Mouse (Mus musculus): ENCODE data around the gene Ntrk1. TPM values are rescaled to one million over a fixed set of nuclear protein-coding genes. Genes with fewer than 3 reads are reported as not detected.

Ntrk1 gene
- total and polyA plus RNA-seq, 3 experiments: 0.47 to 1.6 (median 0.55) TPM

DNA sequence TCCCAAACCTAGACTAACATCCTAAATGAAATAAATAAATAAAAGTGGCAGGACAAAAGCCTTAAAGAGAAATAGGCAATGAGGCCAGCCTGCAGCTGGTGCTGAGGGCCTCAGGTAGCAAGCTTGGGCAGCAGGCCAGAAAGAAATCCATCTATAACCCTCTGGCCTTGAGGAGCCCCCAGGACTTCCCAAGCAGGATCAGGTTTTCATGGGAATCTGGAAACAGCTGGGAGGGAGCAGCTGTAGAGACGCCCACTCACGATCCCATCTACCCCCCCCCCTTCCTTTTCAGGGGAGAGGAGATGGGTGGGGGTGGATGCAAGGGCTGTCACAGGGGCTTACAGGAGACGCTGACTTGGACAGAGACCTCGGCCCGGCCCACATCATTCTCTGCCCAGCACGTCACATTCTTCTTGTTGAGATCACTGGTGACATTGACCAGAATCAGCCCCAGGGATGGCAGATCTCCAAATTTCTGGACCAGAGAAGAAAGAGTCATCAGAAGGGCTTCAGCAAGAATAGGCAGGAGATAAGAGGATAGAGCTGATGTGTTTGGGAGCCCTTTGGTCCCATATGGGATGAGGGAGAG, 9.2 kb downstream of the Ntrk1 start:
- Histone ChIP-seq H3K27ac (ENCODE audit: insufficient read depth, low read depth) (no peak overlapping the region), H3K9me3 (replicated peaks; ENCODE audit: low read length) (no peaks in the 10 kb centered on the region), H3K4me1 (ENCODE audit: control insufficient read depth in 1 of 2, insufficient read depth in 2 of 2) (peaks cover 7 to 24% of the 10 kb centered on the region in 2 experiments), H3K9ac (ENCODE audit: insufficient read depth, low read depth) (no peak overlapping the region), H3K36me3 (replicated peaks in 1 of 2; ENCODE audit: control insufficient read depth in 1 of 2, insufficient read depth in 1 of 2, low read length in 1 of 2) (no peaks in the 10 kb centered on the region), H3K4me2 (ENCODE audit: insufficient read depth, low read depth, poor library complexity, severe bottlenecking) (no peak overlapping the region), H3K4me3 (replicated peaks in 1 of 3; ENCODE audit: low read depth in 2 of 3, low read length in 2 of 3, poor library complexity in 1 of 3) (no peak overlapping the region), H3K27me3 (replicated peaks) (peaks cover 93% of the 10 kb centered on the region), H3K79me2 (replicated peaks; ENCODE audit: control insufficient read depth, extremely low read depth, insufficient read depth, poor library complexity, severe bottlenecking) (no peaks in the 10 kb centered on the region)
- TF ChIP-seq KAT2A (IDR thresholded peaks at IDR 0.05; ENCODE audit: insufficient replicate concordance, low read length) (no peak), TCF12 (IDR thresholded peaks at IDR 0.05; ENCODE audit: low read depth, low read length) (no peak), HCFC1 (IDR thresholded peaks at IDR 0.05; ENCODE audit: low read depth, low read length) (no peak), MAX (IDR thresholded peaks at IDR 0.05; ENCODE audit: low read length) (no peak), MEF2A (IDR thresholded peaks at IDR 0.05; ENCODE audit: borderline replicate concordance, low read depth, low read length) (no peak), SIN3A (IDR thresholded peaks at IDR 0.05; ENCODE audit: low read length) (no peak), MXI1 (IDR thresholded peaks at IDR 0.05; ENCODE audit: low read depth, low read length) (no peak), NELFE (IDR thresholded peaks at IDR 0.05; ENCODE audit: low read depth, low read length) (no peak), USF1 (IDR thresholded peaks at IDR 0.05; ENCODE audit: low read depth, low read length) (no peak), JUND (conservative IDR thresholded peaks at IDR 0.05; ENCODE audit: low read depth, low read length) (no peak)
- in situ Hi-C loops (cut with MboI; ENCODE audit: low pct_ligation_motif_present, low pct_unique_long_range_greater_than_20kb, low sequenced_read_pairs) (no loop called here), dilution Hi-C loops (cut with MboI; ENCODE audit: extremely low pct_ligation_motif_present, extremely low pct_unique_long_range_greater_than_20kb, low sequenced_read_pairs) (no loop called here)
- DNase-seq (ENCODE audit: extremely low read depth): no peak

DNA sequence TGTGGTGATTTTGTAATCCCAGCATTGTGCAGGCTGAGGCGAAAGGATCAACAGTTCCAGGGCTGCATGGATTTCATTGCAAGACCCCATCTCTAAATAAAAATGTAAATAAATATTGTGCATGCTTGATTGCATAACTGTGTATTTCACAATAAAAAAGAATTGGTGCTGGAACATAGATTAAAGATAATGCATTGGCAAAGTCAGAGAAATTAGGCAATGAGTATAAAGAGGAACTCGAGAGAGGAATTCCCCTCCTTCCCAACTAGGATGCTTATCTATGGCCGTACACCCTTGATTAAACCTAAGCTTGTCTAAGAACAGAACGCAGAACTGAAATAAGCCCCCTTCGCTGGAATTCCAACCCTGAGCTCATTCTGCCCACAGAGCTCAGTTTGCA, 9.8 kb downstream of the Ntrk1 start:
- Histone ChIP-seq H3K36me3 (replicated peaks in 1 of 2; ENCODE audit: control insufficient read depth in 1 of 2, insufficient read depth in 1 of 2, low read length in 1 of 2) (no peaks in the 10 kb centered on the region), H3K9ac (ENCODE audit: insufficient read depth, low read depth) (no peak overlapping the region), H3K4me2 (ENCODE audit: insufficient read depth, low read depth, poor library complexity, severe bottlenecking) (no peak overlapping the region), H3K79me2 (replicated peaks; ENCODE audit: control insufficient read depth, extremely low read depth, insufficient read depth, poor library complexity, severe bottlenecking) (no peaks in the 10 kb centered on the region), H3K27me3 (replicated peaks) (peaks cover 93% of the 10 kb centered on the region), H3K9me3 (replicated peaks; ENCODE audit: low read length) (no peaks in the 10 kb centered on the region), H3K4me1 (ENCODE audit: control insufficient read depth in 1 of 2, insufficient read depth in 2 of 2) (peaks cover 7 to 23% of the 10 kb centered on the region in 2 experiments), H3K4me3 (replicated peaks in 1 of 3; ENCODE audit: low read depth in 2 of 3, low read length in 2 of 3, poor library complexity in 1 of 3) (no peak overlapping the region), H3K27ac (ENCODE audit: insufficient read depth, low read depth) (no peak overlapping the region)
- dilution Hi-C loops (cut with MboI; ENCODE audit: extremely low pct_ligation_motif_present, extremely low pct_unique_long_range_greater_than_20kb, low sequenced_read_pairs): no loop called here
- no peak for DNase-seq (ENCODE audit: extremely low read depth)
- in situ Hi-C loops (cut with MboI; ENCODE audit: low pct_ligation_motif_present, low pct_unique_long_range_greater_than_20kb, low sequenced_read_pairs): no loop called here
- TF ChIP-seq POLR2AphosphoS2 (IDR thresholded peaks at IDR 0.05; ENCODE audit: low read depth, low read length) (no peak), UBTF (IDR thresholded peaks at IDR 0.05; ENCODE audit: low read depth, low read length) (no peak), CTCF (conservative IDR thresholded peaks at IDR 0.05 in 1 of 2, IDR thresholded peaks at IDR 0.05 in 1 of 2; ENCODE audit: low read depth in 2 of 2, low read length in 2 of 2) (no peak), MEF2A (IDR thresholded peaks at IDR 0.05; ENCODE audit: borderline replicate concordance, low read depth, low read length) (no peak), USF1 (IDR thresholded peaks at IDR 0.05; ENCODE audit: low read depth, low read length) (no peak), CHD2 (IDR thresholded peaks at IDR 0.05; ENCODE audit: low read length) (no peak), SIN3A (IDR thresholded peaks at IDR 0.05; ENCODE audit: low read length) (no peak), ZNF384 (IDR thresholded peaks at IDR 0.05; ENCODE audit: low read depth, low read length) (no peak), JUND (conservative IDR thresholded peaks at IDR 0.05; ENCODE audit: low read depth, low read length) (no peak), E2F4 (IDR thresholded peaks at IDR 0.05; ENCODE audit: insufficient replicate concordance, low read depth, low read length) (no peak), HCFC1 (IDR thresholded peaks at IDR 0.05; ENCODE audit: low read depth, low read length) (no peak), MAZ (IDR thresholded peaks at IDR 0.05; ENCODE audit: low read depth, low read length) (no peak), MYC (IDR thresholded peaks at IDR 0.05; ENCODE audit: low read depth, low read length) (no peak), MXI1 (IDR thresholded peaks at IDR 0.05; ENCODE audit: low read depth, low read length) (no peak), ETS1 (conservative IDR thresholded peaks at IDR 0.05; ENCODE audit: low read depth, low read length) (no peak), MAX (IDR thresholded peaks at IDR 0.05; ENCODE audit: low read length) (no peak), PAX5 (IDR thresholded peaks at IDR 0.05; ENCODE audit: low read length) (no peak), NRF1 (IDR thresholded peaks at IDR 0.05; ENCODE audit: low read depth, low read length) (no peak)
